Mouse (Mus musculus): ENCODE results near the gene Zpld1.

Zpld1 gene

GRCm38 (mm10) chr16:55297886-55298285, at the start of gene Zpld1:
Zpld1 (minus strand) TSS chr16:55297986.
- no peak for DNase-seq (ENCODE audit: low spot score in 2 of 2)

GRCm38 (mm10) chr16:55345644-55346043, 47.9 kb upstream of the Zpld1 start:
- no peak for DNase-seq (ENCODE audit: low spot score in 2 of 2)

- peak; percentile 81 to 83 for DNase-seq (ENCODE audit: low spot score in 2 of 2)
These were observed 24.0 kb upstream of the Zpld1 start for GRCm38 (mm10) chr16:55321542-55322514.

GRCm38 (mm10) chr16:55316996-55317395, 19.2 kb upstream of the Zpld1 start:
- DNase-seq (ENCODE audit: low spot score in 2 of 2), result no peak

GRCm38 (mm10) chr16:55312106-55312505, 14.3 kb upstream of the Zpld1 start:
- DNase-seq (ENCODE audit: low spot score in 2 of 2), result no peak

GRCm38 (mm10) chr16:55282696-55283095, 15.1 kb downstream of the Zpld1 start:
- DNase-seq (ENCODE audit: low spot score in 2 of 2), result no peak

GRCm38 (mm10) chr16:55277447-55277846, 20.3 kb downstream of the Zpld1 start:
- no peak for DNase-seq (ENCODE audit: low spot score in 2 of 2)

GRCm38 (mm10) chr16:55265281-55265680, 32.5 kb downstream of the Zpld1 start:
- DNase-seq (ENCODE audit: low spot score in 2 of 2), result no peak

- no peak for DNase-seq (ENCODE audit: low spot score in 2 of 2)
These were observed 36.8 kb downstream of the Zpld1 start for GRCm38 (mm10) chr16:55260862-55261574.

- DNase-seq (ENCODE audit: low spot score in 2 of 2), result peak; percentile 40
These were observed 38.1 kb downstream of the Zpld1 start for GRCm38 (mm10) chr16:55259719-55260118.

- DNase-seq (ENCODE audit: low spot score in 2 of 2), result no peak
These were observed 56.8 kb downstream of the Zpld1 start for GRCm38 (mm10) chr16:55240996-55241395.

- no peak for DNase-seq (ENCODE audit: low spot score in 2 of 2)
These were observed 68.7 kb downstream of the Zpld1 start for GRCm38 (mm10) chr16:55228995-55229622.

GRCm38 (mm10) chr16:55203945-55204344, 93.8 kb downstream of the Zpld1 start:
- no peak for DNase-seq (ENCODE audit: low spot score in 2 of 2)

GRCm38 (mm10) chr16:55190397-55190796, 107.4 kb downstream of the Zpld1 start:
- DNase-seq (ENCODE audit: low spot score in 2 of 2), result no peak

- DNase-seq (ENCODE audit: low spot score in 2 of 2), result no peak
These were observed 112.4 kb downstream of the Zpld1 start for GRCm38 (mm10) chr16:55185370-55185769.
